Mouse (Mus musculus) cerebellum, adult 2 months (tissue): Measurements from ENCODE around the gene Slc17a3.

ENCODE experiments used
- CTCF ChIP-seq: fragments of 200-500 bp; IDR thresholded peaks from 2 replicates; pipeline ENCODE4 v1.5.1; 2011; ENCODE audit warnings: low read depth, mild to moderate bottlenecking, control low read depth, low read length, moderate library complexity, borderline replicate concordance; ENCODE audit not compliant: insufficient read depth
- POLR2A ChIP-seq: fragments of 200-500 bp; IDR thresholded peaks from 2 replicates; pipeline ENCODE4 v1.6.1; 2011; ENCODE audit warnings: low read length, control low read depth, borderline replicate concordance; ENCODE audit not compliant: insufficient read depth

GRCm38 (mm10) chr13:23866086-23866710 lies 27.0 kb downstream of the Slc17a3 start:
- TF ChIP-seq POLR2A (no peak), CTCF (no peak)
